Mouse (Mus musculus) forebrain, embryonic 13.5 days (tissue): Measurements from ENCODE around the gene Sec1. TPM values are rescaled to one million over a fixed set of nuclear protein-coding genes. Genes with fewer than 3 reads are reported as not detected.

Experiments used
- ATAC-seq: fragments of 200-750 bp; cut with Nextera tagmentation; 2 replicates; pipeline ENCODE4 v1.8.0; 2017
- H3K27ac ChIP-seq: fragments of 300-500 bp; sonication (generic); 2 replicates; pipeline ENCODE4 v1.5.1; 2015; ENCODE audit warnings: inconsistent platforms, mild to moderate bottlenecking, moderate library complexity
- H3K27me3 ChIP-seq: fragments of 300-500 bp; sonication (generic); 2 replicates; pipeline ENCODE4 v1.6.1; 2015; ENCODE audit warnings: mild to moderate bottlenecking, inconsistent platforms
- H3K36me3 ChIP-seq: fragments of 300-500 bp; sonication (generic); 2 replicates; pipeline ENCODE4 v1.6.1; 2015; ENCODE audit warnings: mild to moderate bottlenecking, inconsistent platforms; ENCODE audit not compliant: poor library complexity, severe bottlenecking
- H3K4me1 ChIP-seq: fragments of 300-500 bp; sonication (generic); 2 replicates; pipeline ENCODE4 v1.6.1; 2015; ENCODE audit warnings: inconsistent platforms
- H3K4me2 ChIP-seq: fragments of 300-500 bp; sonication (generic); 2 replicates; pipeline ENCODE4 v1.6.1; 2015; ENCODE audit warnings: inconsistent platforms, mild to moderate bottlenecking, moderate library complexity
- H3K4me3 ChIP-seq: fragments of 300-500 bp; sonication (generic); 2 replicates; pipeline ENCODE4 v1.5.1; 2015; ENCODE audit warnings: mild to moderate bottlenecking, inconsistent platforms
- H3K9ac ChIP-seq: fragments of 300-500 bp; sonication (generic); 2 replicates; pipeline ENCODE4 v1.6.1; 2015; ENCODE audit warnings: mild to moderate bottlenecking, inconsistent platforms
- H3K9me3 ChIP-seq: fragments of 300-500 bp; sonication (generic); replicated peaks from 2 replicates; pipeline ENCODE4 v1.6.1; 2016; ENCODE audit warnings: inconsistent platforms
- WGBS: fragments of 180-500 bp; shearing (Covaris S2); methylation state at CpG from one replicate; pipeline ENCODE4 v1.1.7; 2015; 5-methylcytosine and 5-hydroxymethylcytosine counted together
- polyA plus RNA-seq: library from polyadenylated mRNA; unstranded; fragments of >200 nt; fragmentation: Nextera tagmentation; extraction: Ambion mirVana; gene quantifications from 2 replicates; pipeline ENCODE4 v1.2.1, GENCODE M21; 2015

Gene Sec1
- polyA plus RNA-seq, 1 experiment from 2014 or later: 0.17 TPM

GRCm38 (mm10) chr7:45723781-45724180, 29.6 kb upstream of the Sec1 start:
- Histone ChIP-seq H3K36me3 (peaks cover 90% of the 10 kb centered on the region), H3K27ac (no peak overlapping the region), H3K27me3 (no peaks in the 10 kb centered on the region), H3K4me1 (peaks cover 16% of the 10 kb centered on the region), H3K9me3 (no peaks in the 10 kb centered on the region), H3K9ac (no peak overlapping the region), H3K4me2 (no peak overlapping the region), H3K4me3 (no peak overlapping the region)
- ATAC-seq: no peak
- WGBS: 93% methylated on average over 14 of the region's 14 CpGs

GRCm38 (mm10) chr7:45723301-45723700, 29.1 kb upstream of the Sec1 start:
- no peak overlapping the region for H3K27ac ChIP-seq
- peaks cover 20% of the 10 kb centered on the region for H3K4me1 ChIP-seq
- no peaks in the 10 kb centered on the region for H3K27me3 ChIP-seq
- no peaks in the 10 kb centered on the region for H3K9me3 ChIP-seq
- H3K4me2 ChIP-seq: no peak overlapping the region
- no peak overlapping the region for H3K4me3 ChIP-seq
- 86% methylated on average over 4 of the region's 4 CpGs for WGBS
- H3K36me3 ChIP-seq: peaks cover 89% of the 10 kb centered on the region
- ATAC-seq: no peak
- 0 out of 2 replicates have a peak overlapping the region, but pooled peaks have one; percentile 27 for H3K9ac ChIP-seq

- no peak for ATAC-seq
- H3K36me3 ChIP-seq: peaks cover 83% of the 10 kb centered on the region
- no peak overlapping the region for H3K9ac ChIP-seq
- H3K27ac ChIP-seq: no peak overlapping the region
- H3K4me3 ChIP-seq: no peak overlapping the region
- peaks cover 20% of the 10 kb centered on the region for H3K4me1 ChIP-seq
- H3K27me3 ChIP-seq: no peaks in the 10 kb centered on the region
- WGBS: 77% methylated on average over 13 of the region's 13 CpGs
- H3K4me2 ChIP-seq: no peak overlapping the region
- no peaks in the 10 kb centered on the region for H3K9me3 ChIP-seq
Observed at GRCm38 (mm10) chr7:45722348-45722713, 28.1 kb upstream of the Sec1 start.

GRCm38 (mm10) chr7:45721642-45722347, 27.6 kb upstream of the Sec1 start:
- Histone ChIP-seq H3K9me3 (no peaks in the 10 kb centered on the region), H3K36me3 (peaks cover 78% of the 10 kb centered on the region), H3K4me1 (peaks cover 25% of the 10 kb centered on the region), H3K4me3 (no peak overlapping the region), H3K9ac (no peak overlapping the region), H3K4me2 (no peak overlapping the region), H3K27me3 (no peaks in the 10 kb centered on the region), H3K27ac (no peak overlapping the region)
- WGBS: 71% methylated on average over 13 of the region's 13 CpGs
- no peak for ATAC-seq

GRCm38 (mm10) chr7:45721234-45721571, 27.0 kb upstream of the Sec1 start:
- ATAC-seq: no peak
- Histone ChIP-seq H3K4me1 (peaks cover 31% of the 10 kb centered on the region), H3K36me3 (peaks cover 72% of the 10 kb centered on the region), H3K9ac (no peak overlapping the region; the same call in 1 of the 2 replicates), H3K9me3 (no peaks in the 10 kb centered on the region), H3K4me3 (no peak overlapping the region), H3K27ac (peak overlapping the region; percentile 6; the same call in 1 of the 2 replicates), H3K27me3 (no peaks in the 10 kb centered on the region), H3K4me2 (no peak overlapping the region)
- WGBS: 84% methylated on average over 7 of the region's 7 CpGs

GRCm38 (mm10) chr7:45720413-45721233, 26.4 kb upstream of the Sec1 start, which contains the start of gene Fam83e:
Gene Fam83e, plus strand, starts transcription at chr7:45721212.
- Histone ChIP-seq H3K36me3 (peaks cover 66% of the 10 kb centered on the region), H3K9ac (peak within 1 kb of the TSS; percentile 98; the same call in 1 of the 2 replicates)

GRCm38 (mm10) chr7:45719738-45720412, 25.7 kb upstream of the Sec1 start:
- H3K27me3 ChIP-seq: no peaks in the 10 kb centered on the region
- peaks cover 59% of the 10 kb centered on the region for H3K36me3 ChIP-seq
- H3K4me2 ChIP-seq: peak overlapping the region; percentile 96
- ATAC-seq: no peak
- peak overlapping the region; percentile 98 for H3K9ac ChIP-seq
- no peak overlapping the region for H3K27ac ChIP-seq
- peak overlapping the region; percentile 93; the same call in 1 of the 2 replicates for H3K4me3 ChIP-seq
- WGBS: 92% methylated on average over 16 of the region's 16 CpGs
- H3K9me3 ChIP-seq: no peaks in the 10 kb centered on the region
- peaks cover 40% of the 10 kb centered on the region for H3K4me1 ChIP-seq

More at GRCm38 (mm10) chr7:45720413-45721233, 26.4 kb upstream of the Sec1 start, which contains the start of gene Fam83e:
- no peak within 1 kb of the TSS for H3K4me3 ChIP-seq
- WGBS: 85% methylated on average over 14 of the region's 14 CpGs
- peak within 1 kb of the TSS; percentile 6; the same call in 1 of the 2 replicates for H3K27ac ChIP-seq
- peaks cover 37% of the 10 kb centered on the region for H3K4me1 ChIP-seq
- H3K4me2 ChIP-seq: no peak within 1 kb of the TSS
- H3K9me3 ChIP-seq: no peaks in the 10 kb centered on the region
- no peaks in the 10 kb centered on the region for H3K27me3 ChIP-seq
- no peak for ATAC-seq

GRCm38 (mm10) chr7:45719180-45719579, 25.0 kb upstream of the Sec1 start:
- Histone ChIP-seq H3K4me3 (peak overlapping the region; percentile 93), H3K4me1 (peaks cover 47% of the 10 kb centered on the region), H3K9ac (peak overlapping the region; percentile 98), H3K27ac (no peak overlapping the region), H3K27me3 (no peaks in the 10 kb centered on the region), H3K36me3 (peaks cover 52% of the 10 kb centered on the region), H3K9me3 (no peaks in the 10 kb centered on the region), H3K4me2 (peak overlapping the region; percentile 96)
- 80% methylated on average over 10 of the region's 10 CpGs for WGBS
- no peak for ATAC-seq

- Histone ChIP-seq H3K4me2 (peak overlapping the region; percentile 96), H3K4me3 (peak overlapping the region; percentile 93), H3K27ac (peak overlapping the region; percentile 90), H3K4me1 (peaks cover 49% of the 10 kb centered on the region), H3K36me3 (peaks cover 46% of the 10 kb centered on the region), H3K9ac (peak overlapping the region; percentile 98), H3K9me3 (no peaks in the 10 kb centered on the region), H3K27me3 (no peaks in the 10 kb centered on the region)
- under 1% methylated on average over 20 of the region's 20 CpGs for WGBS
- peak; percentile 3; the same call in 1 of the 2 replicates for ATAC-seq
Observed at GRCm38 (mm10) chr7:45718331-45718730, 24.1 kb upstream of the Sec1 start.

- Histone ChIP-seq H3K4me3 (peak within 1 kb of the TSS; percentile 93), H3K4me2 (peak within 1 kb of the TSS; percentile 96), H3K27ac (peak within 1 kb of the TSS; percentile 90), H3K9me3 (no peaks in the 10 kb centered on the region), H3K9ac (peak within 1 kb of the TSS; percentile 98), H3K27me3 (no peaks in the 10 kb centered on the region), H3K4me1 (peaks cover 49% of the 10 kb centered on the region), H3K36me3 (peaks cover 46% of the 10 kb centered on the region)
- ATAC-seq: peak; percentile 77
- WGBS: 0% methylated on average over 41 of the region's 41 CpGs
Observed at GRCm38 (mm10) chr7:45717918-45718297, 23.7 kb upstream of the Sec1 start, which contains the start of gene Sphk2. Gene Sphk2, minus strand, starts transcription at chr7:45718002.

GRCm38 (mm10) chr7:45716952-45717917, 23.0 kb upstream of the Sec1 start:
- Histone ChIP-seq H3K4me3 (peak overlapping the region; percentile 93), H3K27me3 (no peaks in the 10 kb centered on the region), H3K9me3 (no peaks in the 10 kb centered on the region), H3K36me3 (peaks cover 46% of the 10 kb centered on the region), H3K9ac (peak overlapping the region; percentile 85), H3K4me2 (peak overlapping the region; percentile 96), H3K4me1 (peaks cover 49% of the 10 kb centered on the region), H3K27ac (peak overlapping the region; percentile 90)
- ATAC-seq: peak; percentile 11
- WGBS: 12% methylated on average over 31 of the region's 31 CpGs
